Mouse (Mus musculus) c-Kit-positive CD71-positive TER-119-negative erythroid progenitor cells, embryonic 14.5 days (primary cell): ENCODE measurements around the gene Slc22a27.
"Not testable (repeated sequence)": the region's sequence is repeated elsewhere in the genome, so short reads cannot be mapped to it uniquely, and the experiment has no call there.

Experiments used
- DNase-seq: peaks from one replicate; pipeline ENCODE4 v3.0.0-alpha.2; 2013; ENCODE audit warnings: low read depth

The Slc22a27 gene

DNA sequence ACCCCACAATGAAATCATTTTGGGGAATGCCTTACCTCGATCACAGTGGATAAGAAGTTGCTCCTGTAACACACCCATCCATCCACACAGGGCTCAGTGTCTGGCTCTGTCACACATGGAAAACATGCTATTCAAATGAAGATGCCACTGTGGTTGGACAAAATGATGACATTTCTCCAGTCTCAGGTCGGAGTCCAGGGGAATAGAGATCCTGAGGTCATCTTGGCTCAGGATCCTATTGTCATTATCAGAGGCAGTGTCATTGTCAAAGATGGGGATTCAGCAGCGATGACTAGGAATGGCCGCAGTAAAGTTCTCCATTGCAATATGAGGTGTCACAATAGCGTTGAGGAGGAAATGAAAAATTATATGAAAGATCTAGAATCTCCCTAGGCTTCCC, at the start of gene Slc22a27:
Slc22a27 (minus strand) TSS at position 101 of the 400 bp plus-strand sequence.
- DNase-seq: not testable (repeated sequence)

- not testable (repeated sequence) for DNase-seq
These were observed 45.8 kb upstream of the Slc22a27 start for GRCm38 (mm10) chr19:8011596-8011995.

DNA sequence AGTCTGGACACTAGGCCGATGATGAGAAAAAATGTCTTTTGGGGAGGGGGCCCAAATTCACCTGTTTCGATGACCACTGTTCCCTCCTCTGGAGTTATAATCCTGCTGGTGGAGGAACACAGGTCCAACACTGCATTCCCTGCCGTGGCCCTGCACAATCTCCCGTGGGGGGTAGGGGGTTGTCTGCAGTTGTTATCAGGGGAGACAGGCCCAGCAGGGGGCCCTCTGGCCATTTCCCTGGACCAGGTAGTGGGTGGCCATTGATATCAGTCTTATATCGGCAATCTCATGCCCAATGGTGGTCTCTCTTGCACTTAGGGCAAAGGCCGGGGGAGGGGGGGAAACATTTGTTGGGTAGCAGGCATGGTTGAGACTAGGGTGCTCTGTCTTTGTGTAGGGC, 43.3 kb upstream of the Slc22a27 start:
- not testable (repeated sequence) for DNase-seq

GRCm38 (mm10) chr19:7968703-7969102, 2.9 kb upstream of the Slc22a27 start:
- no peak for DNase-seq

GRCm38 (mm10) chr19:7966550-7966949, 723 bp upstream of the Slc22a27 start:
- DNase-seq: not testable (repeated sequence)

- not testable (repeated sequence) for DNase-seq
These were observed 26.4 kb downstream of the Slc22a27 start for GRCm38 (mm10) chr19:7939391-7939790.

DNA sequence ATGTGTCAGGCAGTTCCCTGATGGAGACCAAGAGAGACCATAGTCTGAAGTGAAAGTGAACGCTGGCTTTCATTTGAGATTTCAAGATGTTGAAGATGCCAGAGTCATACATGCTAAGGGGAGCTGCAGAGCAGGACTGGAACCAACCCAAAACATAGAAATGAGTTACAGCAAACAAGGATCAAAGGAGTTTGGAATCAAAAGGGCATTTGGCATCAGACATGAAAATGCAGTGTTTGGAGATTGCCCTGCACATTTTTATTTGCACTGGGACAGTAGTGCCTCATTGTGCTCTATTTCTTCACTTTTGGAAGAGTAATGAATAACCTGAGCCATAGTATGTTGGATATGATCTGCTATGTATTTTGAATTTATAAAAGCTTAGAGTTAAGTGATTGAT, 89.2 kb downstream of the Slc22a27 start:
- no peak for DNase-seq

GRCm38 (mm10) chr19:7829851-7830250, 136.0 kb downstream of the Slc22a27 start:
- no peak for DNase-seq
